Mouse (Mus musculus) CH12.LX (cell line): Measurements from ENCODE around the gene Eefsec.

Experiments used
- CHD2 ChIP-seq: IDR thresholded peaks from 2 replicates; pipeline ENCODE4 v1.6.1; 2011; ENCODE audit warnings: low read length, improper control_type of control experiment
- CTCF ChIP-seq, 2 experiments: IDR thresholded peaks in 1 of 2; conservative IDR thresholded peaks in 1 of 2; 2 replicates each; pipeline ENCODE4 v1.5.1; 2011 to 2012; ENCODE audit warnings: low read depth in 2 of 2, low read length in 2 of 2, improper control_type of control experiment in 1 of 2, inconsistent platforms in 1 of 2, mild to moderate bottlenecking in 1 of 2, moderate library complexity in 1 of 2
- E2F4 ChIP-seq: IDR thresholded peaks from 2 replicates; pipeline ENCODE4 v1.6.1; 2011; ENCODE audit warnings: low read depth, low read length, improper control_type of control experiment; ENCODE audit not compliant: insufficient replicate concordance
- ETS1 ChIP-seq: conservative IDR thresholded peaks from 2 replicates; pipeline ENCODE4 v1.6.1; 2012; ENCODE audit warnings: low read depth, mild to moderate bottlenecking, inconsistent platforms, low read length, improper control_type of control experiment, moderate library complexity
- HCFC1 ChIP-seq: IDR thresholded peaks from 2 replicates; pipeline ENCODE4 v1.6.1; 2012; ENCODE audit warnings: low read depth, mild to moderate bottlenecking, inconsistent platforms, low read length, improper control_type of control experiment
- MEF2A ChIP-seq: IDR thresholded peaks from 2 replicates; pipeline ENCODE4 v1.6.1; 2014; ENCODE audit warnings: low read depth, mild to moderate bottlenecking, inconsistent platforms, low read length, improper control_type of control experiment, borderline replicate concordance
- ZKSCAN1 ChIP-seq: IDR thresholded peaks from 2 replicates; pipeline ENCODE4 v1.6.1; 2012; ENCODE audit warnings: low read depth, inconsistent platforms, low read length, improper control_type of control experiment, borderline replicate concordance

DNA sequence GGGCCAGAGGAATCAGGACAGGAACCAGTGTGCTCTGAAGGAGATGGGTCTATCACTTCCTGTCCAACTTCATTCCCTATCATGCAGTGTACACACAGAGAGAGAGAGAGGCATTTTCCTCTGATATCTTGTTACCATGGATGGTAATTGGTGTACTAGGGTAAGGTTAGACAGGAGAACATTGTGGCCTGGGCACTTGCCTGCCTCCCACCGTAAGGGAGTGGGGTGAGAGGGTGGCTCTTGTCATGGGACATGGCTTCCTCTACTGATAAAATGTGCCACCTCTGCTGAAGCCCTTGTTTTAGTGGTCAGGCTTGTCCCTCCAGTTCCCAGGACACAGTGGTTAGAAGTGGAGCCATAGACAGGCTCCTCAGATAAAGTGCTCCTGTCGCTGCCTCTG is 178.4 kb downstream of the Eefsec start:
- TF ChIP-seq CHD2 (no peak), CTCF (conservative IDR thresholded peaks at IDR 0.05 in 1 of 2, IDR thresholded peaks at IDR 0.05 in 1 of 2; ENCODE audit: low read depth in 2 of 2, low read length in 2 of 2) (no peak), ETS1 (no peak), MEF2A (no peak), ZKSCAN1 (no peak), HCFC1 (no peak), E2F4 (no peak)
